Mouse (Mus musculus) thymus, postnatal 0 days (tissue): ENCODE results near the gene 9930021J03Rik. TPM values are rescaled to one million over a fixed set of nuclear protein-coding genes. Genes with fewer than 3 reads are reported as not detected.

Source experiments
- DNase-seq: peaks from one replicate; pipeline ENCODE4 v3.0.0-alpha.2; 2015; ENCODE audit warnings: low spot score
- polyA plus RNA-seq: library from polyadenylated mRNA; unstranded; fragments of >200 nt; fragmentation: Nextera tagmentation; extraction: Ambion mirVana; gene quantifications from 2 replicates; pipeline ENCODE4 v1.2.1, GENCODE M21; 2015

Gene 9930021J03Rik
- polyA plus RNA-seq, 1 experiment from 2014 or later: 5.4 TPM

GRCm38 (mm10) chr19:29696309-29696708 lies 109.5 kb downstream of the 9930021J03Rik start:
- no peak for DNase-seq

GRCm38 (mm10) chr19:29695071-29695470 lies 110.7 kb downstream of the 9930021J03Rik start:
- DNase-seq: no peak

- peak; percentile 78 for DNase-seq
Measured at GRCm38 (mm10) chr19:29683844-29684540, 121.8 kb downstream of the 9930021J03Rik start.

GRCm38 (mm10) chr19:29680182-29681152 lies 125.3 kb downstream of the 9930021J03Rik start:
- DNase-seq: no peak

- DNase-seq: no peak
Measured at GRCm38 (mm10) chr19:29678181-29678778, 127.5 kb downstream of the 9930021J03Rik start.

GRCm38 (mm10) chr19:29676479-29677193 lies 129.2 kb downstream of the 9930021J03Rik start:
- no peak for DNase-seq

- DNase-seq: no peak
Measured at GRCm38 (mm10) chr19:29675562-29676078, 130.2 kb downstream of the 9930021J03Rik start.

- no peak for DNase-seq
Measured at GRCm38 (mm10) chr19:29674946-29675345, 130.8 kb downstream of the 9930021J03Rik start.

GRCm38 (mm10) chr19:29672660-29673059 lies 133.1 kb downstream of the 9930021J03Rik start:
- DNase-seq: no peak

GRCm38 (mm10) chr19:29671160-29671559 lies 134.6 kb downstream of the 9930021J03Rik start:
- no peak for DNase-seq

GRCm38 (mm10) chr19:29670247-29670646 lies 135.5 kb downstream of the 9930021J03Rik start:
- no peak for DNase-seq

- DNase-seq: no peak
Measured at GRCm38 (mm10) chr19:29668135-29668534, 137.7 kb downstream of the 9930021J03Rik start.

GRCm38 (mm10) chr19:29666965-29667594 lies 138.7 kb downstream of the 9930021J03Rik start:
- no peak for DNase-seq

- no peak for DNase-seq
Measured at GRCm38 (mm10) chr19:29666164-29666563, 139.6 kb downstream of the 9930021J03Rik start.

GRCm38 (mm10) chr19:29664934-29665333 lies 140.9 kb downstream of the 9930021J03Rik start:
- no peak for DNase-seq

Other genes with a start within 250 kb of the 9930021J03Rik start
- gene Ermp1, start 157.6 kb downstream of the 9930021J03Rik start, polyA plus RNA-seq: 9.6 and 10.7 TPM in 2 replicates
- 0.18 TPM in 1 of 2 replicates, not detected in the other for gene Mlana, start 108.2 kb downstream of the 9930021J03Rik start, polyA plus RNA-seq
- 16.9 and 17.8 TPM in 2 replicates for gene Ranbp6, start 7.0 kb upstream of the 9930021J03Rik start, polyA plus RNA-seq
- gene Il33, start 119.1 kb upstream of the 9930021J03Rik start, polyA plus RNA-seq: 2.3 TPM in 2 replicates
- not detected in 2 replicates for gene Trpd52l3, start 197.8 kb upstream of the 9930021J03Rik start, polyA plus RNA-seq
- gene Uhrf2, start 224.5 kb upstream of the 9930021J03Rik start, polyA plus RNA-seq: 44.6 and 54.4 TPM in 2 replicates